Mouse (Mus musculus) C2C12 (cell line): ENCODE measurements at regions not wholly inside any gene's neighbourhood (a gene's known extent, or its start where the extent isn't known, plus 50 kb on each side); places are given as distances from the start of the nearest gene placed in this dataset.

Source experiments
- H3K27me3 ChIP-seq: one replicate; pipeline ENCODE4 v1.6.1; 2011; ENCODE audit not compliant: control insufficient read depth, insufficient read depth, insufficient read length
- H3K36me3 ChIP-seq: one replicate; pipeline ENCODE4 v1.6.1; 2011; ENCODE audit not compliant: control insufficient read depth, insufficient read depth
- H3K4me3 ChIP-seq: one replicate; pipeline ENCODE4 v1.5.1; 2011; ENCODE audit warnings: mild to moderate bottlenecking, control low read depth; ENCODE audit not compliant: poor library complexity, insufficient read depth, severe bottlenecking
- H3K79me2 ChIP-seq: one replicate; pipeline ENCODE4 v1.6.1; 2011; ENCODE audit not compliant: control insufficient read depth, insufficient read depth
- H3K79me3 ChIP-seq: one replicate; pipeline ENCODE4 v1.6.1; 2011; ENCODE audit warnings: low read depth, control low read depth
- H3ac ChIP-seq: one replicate; pipeline ENCODE3; 2011; ENCODE audit warnings: low read depth; ENCODE audit not compliant: control insufficient read depth, insufficient read length
- CEBPB ChIP-seq: IDR thresholded peaks from one replicate; pipeline ENCODE4 v1.6.1; 2011; ENCODE audit warnings: low read depth, mild to moderate bottlenecking, control low read depth, moderate library complexity
- CTCF ChIP-seq: IDR thresholded peaks from one replicate; pipeline ENCODE4 v1.5.1; 2011; ENCODE audit not compliant: control insufficient read depth, insufficient read depth, insufficient read length
- FOSL1 ChIP-seq: IDR thresholded peaks from one replicate; pipeline ENCODE4 v1.8.0; 2011; ENCODE audit warnings: mild to moderate bottlenecking, low read length; ENCODE audit not compliant: poor library complexity, insufficient read depth, severe bottlenecking
- MAX ChIP-seq: IDR thresholded peaks from one replicate; pipeline ENCODE4 v1.6.1; 2011; ENCODE audit warnings: mild to moderate bottlenecking, control low read depth
- MYOD1 ChIP-seq: IDR thresholded peaks from one replicate; pipeline ENCODE4 v1.6.1; 2011; ENCODE audit warnings: low read depth; ENCODE audit not compliant: control insufficient read depth, insufficient read length
- MYOG ChIP-seq: IDR thresholded peaks from one replicate; pipeline ENCODE4 v1.6.1; 2011; ENCODE audit not compliant: control insufficient read depth, insufficient read length; ENCODE audit errors: extremely low read depth
- USF1 ChIP-seq: IDR thresholded peaks from one replicate; pipeline ENCODE4 v1.6.1; 2011; ENCODE audit warnings: low read depth, mild to moderate bottlenecking, control low read depth, moderate library complexity

DNA sequence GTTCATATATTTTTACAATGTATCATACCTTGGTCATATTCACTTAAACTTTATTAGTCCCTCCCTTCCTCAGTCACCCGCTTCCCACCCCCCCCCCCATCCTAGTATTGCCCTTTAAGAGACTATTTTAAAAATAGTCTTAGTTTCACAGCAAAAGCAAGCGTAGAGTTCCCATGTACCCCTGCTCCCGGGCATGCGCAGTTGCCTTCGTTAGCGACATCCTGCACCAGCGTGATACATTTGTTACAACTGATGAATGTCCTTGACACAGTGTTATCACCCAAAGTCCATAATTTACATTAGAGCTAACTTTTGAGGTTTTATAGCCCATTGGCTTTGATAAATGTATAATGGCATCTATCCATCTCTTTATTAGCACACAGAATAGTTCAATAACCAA, 408.7 kb upstream of the Pmfbp1 start:
- no peak overlapping the region for H3K4me3 ChIP-seq
- no peaks in the 10 kb centered on the region for H3K27me3 ChIP-seq
- TF ChIP-seq CEBPB = no peak
- no peak for TF ChIP-seq MAX
- TF ChIP-seq MYOD1 = no peak
- no peak for TF ChIP-seq FOSL1
- TF ChIP-seq MYOG = no peak
- no peak for TF ChIP-seq USF1
- TF ChIP-seq CTCF = no peak
- no peaks in the 10 kb centered on the region for H3K79me3 ChIP-seq
- H3ac ChIP-seq = no peak overlapping the region
- H3K36me3 ChIP-seq = no peaks in the 10 kb centered on the region
- H3K79me2 ChIP-seq = no peaks in the 10 kb centered on the region

DNA sequence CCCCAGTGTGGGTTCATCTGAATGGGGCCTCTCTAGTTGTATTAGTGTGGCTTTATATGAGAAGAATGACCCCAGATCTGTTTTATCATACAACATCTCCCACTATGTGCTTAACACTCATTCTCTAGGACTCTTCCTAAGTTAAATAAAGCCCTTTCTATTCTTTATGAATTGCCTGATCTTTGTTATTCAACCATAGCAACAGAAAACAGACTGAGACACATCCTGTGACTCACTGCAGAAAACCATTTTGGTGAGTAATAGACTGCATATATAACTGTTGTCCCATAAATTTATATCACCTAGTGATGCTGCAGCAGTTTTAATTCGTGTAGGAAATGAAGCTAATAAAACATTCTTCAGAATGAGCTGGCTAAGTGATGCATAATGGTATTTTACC, 406.0 kb upstream of the Pmfbp1 start:
- Histone ChIP-seq H3K4me3 (no peak overlapping the region), H3K79me3 (no peaks in the 10 kb centered on the region), H3K36me3 (no peaks in the 10 kb centered on the region), H3ac (no peak overlapping the region), H3K79me2 (no peaks in the 10 kb centered on the region), H3K27me3 (no peaks in the 10 kb centered on the region)
- TF ChIP-seq CEBPB = no peak
- no peak for TF ChIP-seq USF1
- no peak for TF ChIP-seq MYOD1
- TF ChIP-seq MAX = no peak
- no peak for TF ChIP-seq FOSL1
- no peak for TF ChIP-seq CTCF
- TF ChIP-seq MYOG = no peak

DNA sequence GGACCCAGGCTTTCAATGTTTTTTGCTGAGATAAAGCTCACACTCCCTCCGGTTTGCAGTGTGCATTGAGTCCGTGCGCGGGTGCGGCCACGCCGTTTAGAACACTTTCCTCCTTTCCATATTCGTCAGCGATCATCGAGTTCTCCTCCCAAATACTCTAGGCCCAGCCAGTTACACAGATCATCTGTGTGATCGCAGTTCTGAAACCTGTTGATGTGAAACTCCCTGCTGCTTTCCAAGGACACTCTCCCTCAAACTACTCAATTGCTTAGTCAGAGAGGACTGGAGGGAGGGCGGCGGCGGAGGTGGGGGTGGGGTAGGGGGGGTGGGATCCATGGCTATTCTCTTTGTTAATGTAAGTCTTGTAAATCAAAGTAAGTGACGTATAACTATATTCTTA, 394.2 kb upstream of the Pmfbp1 start:
- H3K27me3 ChIP-seq = no peaks in the 10 kb centered on the region
- no peaks in the 10 kb centered on the region for H3K36me3 ChIP-seq
- TF ChIP-seq MYOD1 = no peak
- no peak for TF ChIP-seq CEBPB
- TF ChIP-seq MYOG = no peak
- no peak for TF ChIP-seq FOSL1
- TF ChIP-seq CTCF = no peak
- H3K4me3 ChIP-seq = no peak overlapping the region
- no peaks in the 10 kb centered on the region for H3K79me3 ChIP-seq
- H3K79me2 ChIP-seq = no peaks in the 10 kb centered on the region
- H3ac ChIP-seq = no peak overlapping the region

DNA sequence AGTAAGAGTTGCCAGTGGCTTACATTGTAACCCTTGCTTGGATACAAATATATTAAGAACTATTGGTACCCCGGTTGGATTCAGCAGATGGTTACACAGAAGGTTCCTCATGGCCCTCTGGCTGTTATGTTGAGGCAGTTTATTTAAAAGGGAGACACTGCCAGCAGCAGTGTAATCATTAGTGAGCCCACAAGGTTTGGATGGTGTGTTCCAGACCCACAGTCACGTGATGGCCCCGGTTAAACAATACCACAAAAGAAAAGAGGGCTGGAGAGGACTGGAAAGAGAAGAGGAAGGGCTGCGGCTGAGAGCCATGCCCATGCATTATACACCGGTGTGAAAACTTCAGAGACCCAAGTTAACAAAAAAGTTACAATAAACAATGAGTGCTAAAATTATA, 392.4 kb upstream of the Pmfbp1 start:
- H3K36me3 ChIP-seq = no peaks in the 10 kb centered on the region
- no peaks in the 10 kb centered on the region for H3K79me3 ChIP-seq
- no peak overlapping the region for H3ac ChIP-seq
- no peak overlapping the region for H3K4me3 ChIP-seq
- TF ChIP-seq USF1 (peak; percentile 25), CEBPB (no peak)
- no peaks in the 10 kb centered on the region for H3K27me3 ChIP-seq
- H3K79me2 ChIP-seq = no peaks in the 10 kb centered on the region

DNA sequence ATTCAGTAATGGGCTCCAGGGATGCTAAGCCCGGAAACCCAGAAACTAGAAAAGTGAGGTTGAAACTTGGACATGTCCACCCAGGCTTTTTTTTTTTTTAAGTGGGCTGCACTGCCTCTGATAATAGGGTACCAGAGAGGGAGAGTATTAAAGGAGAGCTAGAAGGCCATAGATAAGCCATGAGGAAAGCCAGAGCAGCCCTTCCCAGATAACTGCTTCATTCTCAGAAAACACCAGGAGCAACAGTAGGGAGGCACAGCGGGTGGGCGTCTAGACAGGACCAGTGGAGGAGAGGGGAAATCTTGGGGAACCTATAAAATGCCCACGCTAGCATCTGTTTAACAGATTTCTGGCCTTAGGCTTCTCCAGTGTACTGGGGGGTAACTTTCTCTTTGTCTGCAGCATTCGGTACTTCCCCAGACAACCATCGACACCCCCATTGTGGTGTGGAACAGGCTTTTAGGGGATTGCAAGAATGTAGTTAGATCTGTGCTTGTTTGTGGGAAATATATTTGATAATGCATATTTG, 389.0 kb upstream of the Pmfbp1 start:
- H3K79me3 ChIP-seq = no peaks in the 10 kb centered on the region
- no peaks in the 10 kb centered on the region for H3K79me2 ChIP-seq
- H3K27me3 ChIP-seq = no peaks in the 10 kb centered on the region
- no peaks in the 10 kb centered on the region for H3K36me3 ChIP-seq
- H3ac ChIP-seq = no peak overlapping the region
- H3K4me3 ChIP-seq = no peak overlapping the region
- TF ChIP-seq USF1 (no peak), FOSL1 (no peak), MAX (no peak), MYOD1 (no peak), MYOG (no peak), CTCF (no peak), CEBPB (no peak)

DNA sequence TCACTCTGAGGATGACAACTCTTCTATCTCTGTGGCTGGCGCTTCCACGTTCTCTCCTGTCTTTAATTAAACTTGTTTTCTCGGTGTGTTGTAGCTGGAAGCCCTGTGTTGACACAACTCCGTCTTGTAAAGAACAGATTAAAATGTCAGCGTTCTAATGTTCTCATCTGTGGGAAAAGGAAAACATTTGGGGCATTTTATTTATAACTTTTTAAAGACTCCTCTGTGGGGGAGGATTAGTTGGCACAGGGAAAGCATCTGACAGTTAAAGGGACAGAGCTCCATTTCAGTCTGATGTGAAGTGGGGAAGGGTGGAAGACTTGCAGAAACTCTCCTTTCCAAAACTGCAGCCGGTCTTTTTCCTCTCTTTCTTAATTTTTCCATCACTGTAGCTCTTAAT, 388.1 kb upstream of the Pmfbp1 start:
- Histone ChIP-seq H3K79me3 (no peaks in the 10 kb centered on the region), H3K36me3 (no peaks in the 10 kb centered on the region), H3K27me3 (no peaks in the 10 kb centered on the region), H3K4me3 (no peak overlapping the region), H3ac (no peak overlapping the region), H3K79me2 (no peaks in the 10 kb centered on the region)
- TF ChIP-seq CEBPB (no peak), MAX (no peak), MYOD1 (no peak), CTCF (no peak), FOSL1 (no peak), USF1 (no peak)
